Mouse (Mus musculus) adrenal gland, adult 2 months (tissue): ENCODE results near the gene Fam50b. TPM values are rescaled to one million over a fixed set of nuclear protein-coding genes. Genes with fewer than 3 reads are reported as not detected.

Experiments
- DNase-seq: peaks from one replicate; pipeline ENCODE4 v3.0.0; 2021
- polyA plus RNA-seq: library from polyadenylated mRNA; depleted of rRNA; stranded (reverse); fragments of >200 nt; gene quantifications from 2 replicates; pipeline ENCODE4 v1.2.3, GENCODE M21; 2012; rRNA removed
- total RNA-seq, 2 experiments: library from RNA; stranded (reverse); gene quantifications; 2 replicates each; pipeline ENCODE4 v1.2.3; 2021

The Fam50b gene
- total and polyA plus RNA-seq, 3 experiments = not detected

- DNase-seq = peak; percentile 17
Measured at GRCm38 (mm10) chr13:34794426-34794825, 59.8 kb downstream of the Fam50b start.

Other genes starting within 250 kb of the Fam50b start
- 1 to 10 TPM; 3.3 to 3.4 TPM for gene Pxdc1, start 81.4 kb upstream of the Fam50b start, total RNA-seq
- gene Pxdc1, start 81.4 kb upstream of the Fam50b start, polyA plus RNA-seq = 5.3 and 9.1 TPM in 2 replicates
- 10 to 100 TPM; 66.3 to 95.7 TPM for gene Prpf4b, start 140.5 kb downstream of the Fam50b start, total RNA-seq
- 2.0 and 3.2 TPM in 2 replicates for gene Prpf4b, start 140.5 kb downstream of the Fam50b start, polyA plus RNA-seq
- 1 to 10 TPM; 1.1 to 1.4 TPM for gene Fam217a, start 189.5 kb downstream of the Fam50b start, total RNA-seq
- gene Fam217a, start 189.5 kb downstream of the Fam50b start, polyA plus RNA-seq = 0.20 and 0.46 TPM in 2 replicates
- not detected for gene 4933417A18Rik, start 189.6 kb downstream of the Fam50b start, total RNA-seq
- not detected in 2 replicates for gene 4933417A18Rik, start 189.6 kb downstream of the Fam50b start, polyA plus RNA-seq
- 1 to 10 TPM; 2.6 to 3.0 TPM for gene Eci3, start 229.0 kb downstream of the Fam50b start, total RNA-seq
- 0.35 TPM in 2 replicates for gene Eci3, start 229.0 kb downstream of the Fam50b start, polyA plus RNA-seq